Mouse (Mus musculus) kidney, embryonic 15.5 days (tissue): ENCODE data around the gene Phtf2. TPM values are rescaled to one million over a fixed set of nuclear protein-coding genes. Genes with fewer than 3 reads are reported as not detected.
"Not testable (repeated sequence)": the region's sequence is repeated elsewhere in the genome, so short reads cannot be mapped to it uniquely, and the experiment has no call there.

Experiments
- ATAC-seq: fragments of 200-750 bp; cut with Nextera tagmentation; replicated peaks from 2 replicates; pipeline ENCODE4 v1.8.0; 2017; ENCODE audit warnings: moderate TSS enrichment; ENCODE audit not compliant: low FRiP score
- H3K27ac ChIP-seq: fragments of 300-500 bp; sonication (generic); 2 replicates; pipeline ENCODE4 v1.5.1; 2015; ENCODE audit warnings: mild to moderate bottlenecking, inconsistent platforms
- H3K27me3 ChIP-seq: fragments of 300-500 bp; sonication (generic); 2 replicates; pipeline ENCODE4 v1.6.1; 2015; ENCODE audit warnings: inconsistent platforms
- H3K36me3 ChIP-seq: fragments of 300-500 bp; sonication (generic); 2 replicates; pipeline ENCODE4 v1.6.1; 2015; ENCODE audit warnings: inconsistent platforms
- H3K4me1 ChIP-seq: fragments of 300-500 bp; sonication (generic); 2 replicates; pipeline ENCODE4 v1.6.1; 2015; ENCODE audit warnings: inconsistent platforms
- H3K4me2 ChIP-seq: fragments of 300-500 bp; sonication (generic); 2 replicates; pipeline ENCODE4 v1.6.1; 2015; ENCODE audit warnings: moderate library complexity, mild to moderate bottlenecking, inconsistent platforms
- H3K4me3 ChIP-seq: fragments of 300-500 bp; sonication (generic); replicated peaks from 2 replicates; pipeline ENCODE4 v1.5.1; 2015; ENCODE audit warnings: mild to moderate bottlenecking, inconsistent platforms
- H3K9ac ChIP-seq: fragments of 300-500 bp; sonication (generic); 2 replicates; pipeline ENCODE4 v1.6.1; 2015; ENCODE audit warnings: mild to moderate bottlenecking, inconsistent platforms
- H3K9me3 ChIP-seq: fragments of 300-500 bp; sonication (generic); replicated peaks from 2 replicates; pipeline ENCODE4 v1.6.1; 2016; ENCODE audit warnings: inconsistent platforms
- WGBS: fragments of 180-500 bp; shearing (Covaris S2); methylation state at CpG from one replicate; pipeline ENCODE4 v1.1.7; 2015; ENCODE audit warnings: mixed read lengths; 5-methylcytosine and 5-hydroxymethylcytosine counted together
- polyA plus RNA-seq: library from polyadenylated mRNA; unstranded; fragments of >200 nt; fragmentation: Nextera tagmentation; extraction: Ambion mirVana; gene quantifications from 2 replicates; pipeline ENCODE4 v1.2.1, GENCODE M21; 2015

Gene Phtf2
- polyA plus RNA-seq, 1 experiment from 2014 or later, result 14.9 TPM

GRCm38 (mm10) chr5:20710845-20711244 is 171.1 kb downstream of the Phtf2 start:
- not testable (repeated sequence) for ATAC-seq, H3K27me3 ChIP-seq, H3K9me3 ChIP-seq, H3K4me3 ChIP-seq, H3K4me2 ChIP-seq, H3K9ac ChIP-seq, H3K27ac ChIP-seq, H3K36me3 ChIP-seq, H3K4me1 ChIP-seq
- 93% methylated on average over 6 of the region's 6 CpGs for WGBS

Other genes with a start within 250 kb of the Phtf2 start
- gene Tmem60, start 67 bp upstream of the Phtf2 start, polyA plus RNA-seq, result 51.2 and 55.6 TPM in 2 replicates
- gene Rsbn1l, start 74.3 kb upstream of the Phtf2 start, polyA plus RNA-seq, result 5.6 and 6.4 TPM in 2 replicates
- gene Ptpn12, start 173.8 kb upstream of the Phtf2 start, polyA plus RNA-seq, result 24.9 and 25.2 TPM in 2 replicates